Mouse (Mus musculus) inflammation-experienced regulatory T-cells, adult 6 months (primary cell): Measurements from ENCODE around the gene Scn8a. TPM values are rescaled to one million over a fixed set of nuclear protein-coding genes. Genes with fewer than 3 reads are reported as not detected.

Experiments
- ATAC-seq: one replicate; pipeline ENCODE4 v1.8.0; 2017
- polyA plus RNA-seq, 3 experiments: library from polyadenylated mRNA; unstranded; fragments of 100-300 nt; shearing (Covaris generic); gene quantifications; one replicate each; pipeline ENCODE4 v1.2.1; 2017

Gene Scn8a
- polyA plus RNA-seq, 3 experiments from 2014 or later: 0.14 to 1.1 (median 0.78) TPM

DNA sequence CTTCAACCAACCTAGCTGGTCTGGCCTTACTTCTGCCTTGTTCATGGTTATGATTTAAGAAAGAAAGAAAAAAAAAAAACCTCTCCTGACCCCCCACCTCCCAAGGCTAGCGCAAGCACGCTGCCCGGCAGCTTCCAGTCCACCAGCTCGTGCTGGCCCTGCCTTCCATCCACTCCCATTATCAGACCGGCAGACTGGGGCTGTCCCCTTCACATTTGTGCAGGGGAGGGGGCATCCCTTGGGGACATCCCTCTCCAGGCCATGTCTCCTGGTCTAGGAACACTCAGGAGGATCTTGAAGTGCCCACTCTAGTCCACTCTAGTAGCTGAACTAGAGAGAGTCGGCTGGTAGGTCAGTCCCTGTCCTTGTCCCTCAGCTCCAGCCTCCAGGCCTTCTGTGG is 174.9 kb downstream of the Scn8a start:
- ATAC-seq: no peak

DNA sequence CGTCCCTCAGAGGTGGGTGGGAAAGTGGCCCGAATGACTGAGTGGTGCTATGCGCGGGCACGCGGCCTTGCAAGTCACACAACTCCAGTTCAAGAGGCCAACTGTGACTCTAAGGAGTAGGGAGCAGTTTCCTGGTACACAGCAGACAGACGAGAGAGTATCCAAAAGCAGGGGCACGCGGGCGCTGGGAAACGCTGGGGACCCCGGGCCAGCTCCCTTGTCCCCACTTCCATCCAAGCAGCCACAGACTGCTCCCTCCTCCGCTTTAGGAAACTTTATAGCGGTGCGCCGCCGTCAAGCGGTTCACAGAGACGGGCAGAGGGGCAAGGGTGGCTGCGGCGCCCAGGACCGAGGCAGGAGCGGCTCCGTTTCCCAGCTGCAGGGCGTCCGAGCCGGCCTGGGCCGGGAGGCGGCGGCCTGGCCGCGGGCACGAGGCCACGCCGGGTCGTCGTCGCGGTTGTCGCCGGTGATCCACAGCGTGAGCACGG is 176.4 kb downstream of the Scn8a start:
- no peak for ATAC-seq

DNA sequence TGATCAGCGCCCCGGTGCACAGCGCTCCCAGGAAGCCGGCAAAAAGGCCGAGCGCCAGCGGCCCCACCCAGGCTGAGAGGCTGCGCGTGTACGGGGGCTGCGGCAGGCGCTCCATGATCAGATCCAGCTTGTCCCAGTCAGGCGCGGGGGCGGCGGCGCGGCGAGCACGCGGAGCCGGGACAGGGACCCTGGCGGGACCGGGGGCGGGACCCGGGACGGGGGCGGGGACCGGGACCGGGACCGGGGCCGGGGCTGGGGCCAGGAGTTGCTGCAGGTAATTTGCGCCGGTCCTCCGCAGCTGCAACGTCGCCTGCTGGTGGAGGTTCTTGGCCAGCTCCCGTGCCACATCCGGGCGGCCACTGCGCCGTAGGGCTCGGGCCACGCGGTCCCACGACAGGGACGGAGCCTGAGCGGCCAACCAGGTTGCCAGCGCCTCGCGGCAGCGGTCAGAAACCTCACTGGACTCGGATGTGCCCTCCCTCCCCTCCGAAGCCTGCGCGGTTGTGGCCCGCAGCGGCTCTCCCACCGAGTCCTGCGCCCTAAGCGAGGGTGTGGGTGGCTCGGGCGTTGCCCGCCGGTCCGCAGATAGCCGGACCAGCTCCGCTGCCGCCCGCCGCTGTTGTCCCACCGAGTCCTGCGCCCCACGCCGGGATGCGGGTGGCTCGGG is 177.0 kb downstream of the Scn8a start:
- no peak for ATAC-seq

DNA sequence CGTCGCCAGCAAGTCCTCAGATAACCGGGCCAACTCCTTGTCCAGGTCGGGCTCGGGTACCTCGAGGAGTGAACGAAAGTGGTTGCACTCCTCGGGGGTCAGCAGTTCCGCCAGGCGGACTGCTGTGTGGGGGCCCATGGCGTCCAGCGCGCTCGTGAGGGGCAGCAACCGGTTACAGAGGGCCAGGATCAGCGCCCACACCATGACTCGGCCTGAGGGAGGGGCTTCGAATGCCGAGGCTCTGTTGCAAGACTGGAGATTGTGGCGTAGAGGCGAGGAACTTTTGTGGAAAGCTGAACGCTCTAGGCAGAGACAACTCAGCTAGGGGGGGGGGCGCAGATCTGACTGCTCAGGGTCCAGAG is 177.5 kb downstream of the Scn8a start, which contains the start of gene Gm47841:
Gene Gm47841, minus strand, starts transcription at position 204 of the 362 bp plus-strand sequence.
- no peak for ATAC-seq

DNA sequence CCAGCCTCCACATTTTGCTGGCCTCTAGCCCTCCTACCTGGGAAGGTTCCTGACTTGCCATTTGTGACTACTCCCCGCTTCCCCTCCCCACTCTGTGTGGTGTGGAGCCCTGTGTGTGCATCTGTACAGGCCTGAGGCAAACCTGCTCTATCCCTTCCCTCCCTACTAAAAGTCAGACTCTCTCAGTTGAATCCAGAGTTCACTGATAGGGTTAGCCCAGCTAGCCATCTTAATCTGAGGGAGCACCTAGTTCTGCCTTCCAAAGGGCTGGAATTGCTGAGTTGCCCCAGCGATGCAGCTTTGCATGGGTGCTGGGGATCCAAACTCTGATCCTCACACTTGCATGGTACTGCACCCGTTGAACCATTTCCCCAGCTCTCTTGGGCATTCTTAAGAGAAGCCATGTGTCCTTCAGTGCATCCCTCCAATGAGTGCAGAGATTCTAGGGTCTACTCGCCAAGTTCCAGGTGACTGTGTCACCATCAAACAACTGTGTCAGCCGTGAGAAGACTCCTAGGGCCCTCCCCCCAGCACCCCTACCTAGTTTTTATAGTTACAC is 178.8 kb downstream of the Scn8a start:
- no peak for ATAC-seq

DNA sequence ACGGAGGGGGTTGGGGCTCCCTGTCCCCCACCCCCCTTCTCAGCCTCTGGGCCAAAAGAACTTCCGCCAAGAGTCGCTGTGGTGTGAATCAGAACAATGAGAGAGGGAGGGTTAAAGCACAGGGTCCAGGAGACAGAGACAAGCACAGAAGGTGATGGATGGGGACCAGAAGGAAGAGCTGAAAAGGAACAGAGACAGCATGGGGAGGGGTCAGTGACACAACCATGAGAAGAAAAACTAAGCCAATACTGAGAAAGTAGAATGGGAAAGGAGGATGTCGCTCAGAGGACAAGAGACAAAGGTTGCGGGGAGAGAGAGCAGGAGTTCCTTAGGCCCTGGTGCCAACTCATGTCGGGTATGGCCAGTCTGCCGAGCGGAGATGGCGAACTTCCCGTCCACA is 182.2 kb downstream of the Scn8a start:
- ATAC-seq: no peak

DNA sequence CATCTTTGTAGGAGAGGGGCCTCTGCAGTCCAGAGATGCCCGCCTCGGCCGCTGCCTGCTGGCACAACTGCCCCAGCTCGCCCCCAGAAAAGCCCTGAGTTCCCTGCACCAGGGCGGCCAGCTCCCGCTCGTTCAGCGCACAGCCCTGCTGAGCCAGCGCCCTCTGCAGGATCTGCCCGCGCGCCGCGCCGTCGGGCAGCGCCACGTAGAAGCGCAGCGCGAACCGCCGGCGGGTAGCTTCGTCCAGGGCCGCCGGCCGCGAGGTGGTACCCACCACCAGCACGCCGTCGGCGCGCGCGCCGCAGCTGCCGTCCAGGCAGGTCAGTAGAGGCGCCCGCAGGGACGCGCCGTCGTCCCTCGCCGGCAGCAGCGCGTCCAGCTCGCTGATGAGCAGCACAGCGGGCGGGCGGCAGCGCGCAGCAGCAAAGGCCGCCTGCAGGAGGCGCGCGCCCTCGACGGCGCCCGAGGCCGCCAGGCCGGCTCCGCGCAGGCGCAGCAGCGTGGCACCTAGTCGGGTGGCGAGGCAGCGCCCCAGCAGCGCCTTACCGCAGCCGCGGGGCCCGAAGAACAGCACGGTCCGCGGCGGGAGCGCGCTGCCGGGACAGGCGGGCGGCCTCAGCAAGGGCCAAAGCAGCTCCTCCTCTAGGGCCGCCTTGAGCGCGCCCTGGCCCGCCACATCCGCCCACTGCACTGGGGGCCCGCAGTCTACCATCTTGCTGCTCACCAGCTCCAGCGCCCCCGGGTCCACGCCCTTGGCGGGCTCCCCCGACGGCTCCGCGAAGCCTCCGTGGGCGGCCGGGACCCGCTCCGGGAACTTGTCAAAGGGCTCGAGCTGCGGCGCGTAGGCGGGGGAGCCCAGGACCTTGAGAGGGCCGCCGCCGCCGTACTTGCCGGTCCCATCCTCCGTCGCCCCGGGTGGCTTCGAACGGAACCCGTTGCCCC is 183.2 kb downstream of the Scn8a start:
- no peak for ATAC-seq

DNA sequence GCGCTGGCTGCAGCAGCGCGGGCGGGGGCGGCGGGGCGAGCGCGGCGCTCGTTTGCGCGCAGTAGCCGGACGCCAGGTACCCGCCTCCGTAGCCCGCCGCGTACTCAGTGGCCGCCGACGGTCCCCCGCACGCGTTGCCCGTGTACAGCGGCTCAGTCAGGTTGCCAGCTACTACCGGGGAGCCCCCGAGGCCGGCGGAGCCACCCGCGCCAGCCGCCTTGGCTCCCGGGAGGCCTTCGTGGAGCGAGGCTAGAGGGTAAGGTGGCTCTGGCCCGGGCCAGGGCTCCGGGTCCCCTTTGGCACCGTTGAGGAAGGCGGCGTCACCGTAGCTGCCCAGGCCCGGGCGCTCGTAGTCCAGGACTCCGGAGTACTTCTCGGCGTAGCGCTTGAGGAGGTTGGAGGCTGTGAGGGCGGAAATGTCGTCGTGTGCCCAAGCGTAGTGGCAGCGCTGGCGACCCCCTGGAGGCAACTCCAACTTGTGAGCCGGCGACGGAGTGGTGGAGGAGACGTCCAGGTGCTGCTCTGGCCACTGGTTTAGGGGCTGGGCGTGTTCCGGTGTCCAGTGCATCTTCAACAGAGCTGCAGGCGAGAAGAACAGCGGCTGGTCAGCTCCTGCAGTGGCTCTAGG is 184.3 kb downstream of the Scn8a start:
- ATAC-seq: no peak

DNA sequence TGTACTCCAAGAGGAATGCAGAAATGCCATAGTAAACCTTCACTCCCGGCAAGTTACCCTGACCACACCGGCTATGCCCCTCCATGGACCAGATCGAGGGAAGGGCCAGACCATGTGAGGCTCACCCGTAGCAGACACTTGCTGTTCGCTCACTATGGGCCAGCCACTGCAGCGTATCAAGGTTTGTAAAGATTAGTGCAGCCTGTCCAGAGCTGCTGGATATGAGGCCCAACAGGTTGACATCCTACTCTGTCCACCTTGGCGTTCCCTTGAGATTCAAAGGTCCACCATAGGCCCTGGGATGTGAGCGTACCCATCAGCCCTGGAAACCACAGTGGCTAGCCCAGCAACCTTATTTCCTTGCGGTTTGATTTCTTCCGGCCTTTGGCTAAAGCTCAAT is 184.9 kb downstream of the Scn8a start:
- no peak for ATAC-seq

DNA sequence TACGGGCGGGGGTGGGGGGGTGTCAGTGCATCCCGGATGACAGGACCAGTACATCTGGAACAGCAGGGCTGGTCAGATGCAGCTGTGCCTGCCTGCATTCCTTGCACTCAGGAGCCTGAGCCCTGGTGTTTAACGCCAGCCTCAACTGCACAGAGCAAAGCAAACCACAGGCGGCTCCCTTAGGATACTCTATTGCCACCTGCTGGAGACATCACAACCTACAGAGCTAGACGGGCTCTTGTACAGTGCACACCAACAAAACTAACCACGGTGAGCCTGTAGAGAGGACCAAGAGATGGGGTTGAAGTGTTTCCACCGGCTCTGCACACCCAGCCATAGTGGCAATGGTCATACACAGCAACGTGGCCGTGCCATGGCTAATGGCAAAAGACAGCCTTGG is 186.6 kb downstream of the Scn8a start:
- no peak for ATAC-seq

DNA sequence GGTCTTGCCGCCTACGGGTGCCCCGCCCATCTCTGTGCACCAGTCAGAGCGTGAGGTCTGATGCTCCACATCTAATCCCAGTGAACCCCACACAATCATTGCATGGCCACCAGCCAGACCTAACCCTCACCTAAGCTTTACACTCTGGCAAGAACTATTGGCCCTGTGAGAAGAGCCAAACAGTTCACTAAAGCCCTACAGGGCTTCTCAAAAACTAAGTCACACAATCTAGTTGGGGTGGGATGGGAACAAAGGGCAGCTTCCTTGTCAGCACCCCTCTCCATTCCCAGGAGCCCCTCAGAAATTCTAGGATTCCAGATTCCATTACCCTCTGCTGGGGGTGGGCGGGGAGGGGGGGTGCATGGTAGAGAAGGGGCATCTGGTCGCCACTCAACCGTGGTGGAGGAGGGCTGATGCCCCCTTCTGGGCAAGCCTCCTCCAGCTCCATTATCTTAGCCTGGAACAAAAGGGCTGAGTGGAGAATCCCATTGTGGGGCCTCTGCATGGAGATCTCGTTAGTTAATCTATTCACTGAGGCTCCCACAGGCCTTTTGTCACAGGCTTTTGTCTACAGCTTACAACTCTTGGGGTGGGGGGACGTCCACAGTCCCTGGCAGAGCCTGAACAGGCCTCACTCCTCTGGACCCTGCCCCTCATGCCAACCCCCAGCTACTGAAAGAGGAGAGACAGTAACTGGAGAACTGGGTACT is 190.1 kb downstream of the Scn8a start:
- no peak for ATAC-seq

DNA sequence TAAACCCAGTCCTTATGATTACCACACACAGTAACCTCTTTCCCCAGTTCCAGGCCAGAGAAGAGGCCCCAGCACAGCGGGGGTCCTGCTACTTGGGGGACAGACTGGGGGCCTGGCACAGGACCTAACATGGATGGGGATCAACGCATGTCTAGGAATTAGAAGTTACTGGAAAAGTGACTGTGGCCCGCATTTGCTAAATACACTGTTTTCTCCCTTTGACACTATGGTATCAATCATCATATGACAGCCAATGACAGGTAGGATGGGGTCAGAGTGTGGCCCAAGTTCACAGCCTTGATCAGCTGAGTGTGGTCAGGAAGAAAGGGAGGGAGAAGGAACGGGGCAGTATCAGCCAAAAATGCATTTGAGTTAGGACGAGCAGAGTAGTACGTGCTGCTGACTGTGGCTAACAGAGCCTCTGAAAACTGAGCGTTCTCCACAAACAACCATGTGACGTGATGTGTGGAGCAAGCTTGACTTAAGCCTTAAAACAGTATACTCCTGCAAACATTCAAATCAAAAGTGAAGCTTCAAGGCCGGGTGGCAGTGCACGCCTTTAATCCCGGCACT is 190.7 kb downstream of the Scn8a start:
- ATAC-seq: no peak

DNA sequence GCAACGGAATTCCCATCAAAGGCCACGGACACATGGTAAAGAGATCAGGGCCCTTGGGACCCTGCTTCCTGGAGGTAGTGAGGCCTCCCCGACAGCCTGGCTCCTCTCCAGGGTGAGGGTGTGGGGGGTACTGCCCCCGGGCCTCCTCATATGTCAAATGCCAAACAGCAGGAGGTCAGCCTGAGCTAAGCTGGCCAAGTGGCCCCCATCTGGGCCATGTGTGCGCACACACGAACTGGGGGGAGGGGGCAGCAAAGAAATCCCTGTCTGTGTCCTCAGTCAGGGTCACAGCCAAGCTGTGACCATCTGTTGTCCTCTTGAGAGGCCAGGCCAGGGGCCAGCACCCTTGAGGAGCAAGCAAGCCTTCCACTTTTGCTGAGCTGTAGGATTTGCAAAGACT is 195.4 kb downstream of the Scn8a start:
- no peak for ATAC-seq

DNA sequence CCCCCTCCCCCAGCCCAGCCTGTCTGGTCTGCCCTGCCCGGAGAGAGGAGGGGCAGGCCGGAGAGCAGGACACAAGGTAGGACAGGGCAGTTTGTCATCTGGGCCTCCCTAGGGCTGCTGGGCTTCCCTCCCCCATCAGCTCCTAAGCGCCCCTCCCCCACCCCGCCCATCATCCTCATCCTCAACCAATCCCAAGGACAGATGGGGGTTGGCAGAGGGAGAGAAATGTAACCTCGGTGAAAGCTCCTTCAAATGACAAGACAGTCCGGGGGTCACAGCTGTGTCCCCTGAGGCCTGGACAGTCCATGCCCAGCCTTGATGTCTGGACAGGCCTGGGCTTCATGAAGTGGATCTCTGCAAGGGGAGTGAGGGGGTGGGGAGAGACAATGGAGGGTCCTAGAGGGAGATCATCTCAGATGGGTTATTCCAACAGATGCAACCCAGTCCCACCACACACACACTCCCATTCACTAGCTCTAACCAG is 196.7 kb downstream of the Scn8a start:
- no peak for ATAC-seq

DNA sequence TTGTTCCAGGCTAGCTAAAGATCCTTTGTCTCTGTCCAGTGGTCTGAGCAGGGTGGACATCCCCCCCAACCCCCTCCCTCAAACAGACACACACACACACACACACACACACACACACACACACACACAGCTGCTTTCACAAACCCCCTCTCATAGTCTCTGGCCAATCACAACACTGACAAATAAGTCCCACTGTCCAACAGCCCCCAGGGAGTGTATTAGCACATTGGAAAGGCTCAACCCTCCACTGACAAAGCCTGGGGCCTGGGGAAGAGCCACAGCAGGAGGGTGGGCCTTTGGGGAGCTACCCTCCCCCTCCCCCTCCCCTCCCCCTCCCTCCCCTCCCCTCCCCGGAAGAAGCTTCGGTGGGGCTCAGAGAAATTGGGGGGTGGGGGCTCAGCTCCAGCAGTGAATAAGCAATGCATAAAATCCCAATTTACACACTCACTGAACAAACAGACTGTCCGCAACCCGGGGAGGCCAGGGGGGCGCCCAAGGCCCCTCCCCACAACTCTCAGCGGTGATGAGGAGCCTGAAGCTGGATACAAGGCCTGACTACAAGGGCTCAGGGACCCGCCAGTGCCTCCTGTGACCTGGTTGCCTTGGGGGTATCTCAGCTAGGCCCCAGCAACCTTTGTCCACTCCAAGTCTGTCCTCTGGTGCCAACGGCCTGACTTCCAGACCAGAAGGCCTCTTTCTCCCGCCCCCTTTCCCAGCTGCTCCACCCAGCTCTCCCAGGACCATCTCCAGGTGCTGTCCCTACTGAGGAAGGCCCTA is 197.4 kb downstream of the Scn8a start:
- ATAC-seq: no peak

DNA sequence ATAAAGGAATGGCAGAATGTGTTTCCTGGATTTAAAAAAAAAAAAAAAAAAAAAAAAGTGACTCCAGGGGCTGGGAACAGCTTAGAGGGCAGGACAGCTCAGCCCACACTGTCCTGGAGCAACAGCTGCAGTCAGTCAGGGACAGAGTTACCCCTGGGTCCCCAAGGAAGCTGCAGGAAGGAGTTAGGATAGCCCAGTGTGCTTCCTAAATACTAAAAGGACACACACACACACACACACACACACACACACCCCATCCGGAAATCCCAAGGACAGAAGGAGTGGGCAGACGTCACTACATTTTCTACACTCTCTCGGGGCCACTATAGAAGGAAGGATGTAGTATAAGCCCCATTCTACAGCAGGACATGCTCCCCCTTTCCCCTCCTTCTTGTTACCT is 198.4 kb downstream of the Scn8a start:
- no peak for ATAC-seq

DNA sequence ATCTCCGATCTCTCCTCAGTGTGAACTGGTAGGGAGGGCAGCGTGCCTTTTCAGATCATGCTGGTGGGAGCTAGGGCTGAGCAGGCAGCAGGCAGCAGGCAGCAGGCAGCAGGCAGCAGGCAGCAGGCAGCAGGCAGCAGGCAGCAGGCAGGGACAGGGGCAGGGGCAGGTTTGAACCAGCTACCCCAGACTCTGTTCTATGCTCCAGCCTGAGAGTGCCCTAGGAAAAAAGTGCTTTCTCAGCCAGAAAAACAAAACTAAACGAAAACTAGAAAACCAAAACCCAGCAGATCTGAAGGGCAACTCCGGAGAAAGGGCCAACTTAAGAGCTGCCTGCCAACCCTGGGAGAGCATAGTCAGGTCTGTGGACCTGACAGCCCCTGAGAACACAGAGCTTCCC is 199.0 kb downstream of the Scn8a start:
- ATAC-seq: no peak

DNA sequence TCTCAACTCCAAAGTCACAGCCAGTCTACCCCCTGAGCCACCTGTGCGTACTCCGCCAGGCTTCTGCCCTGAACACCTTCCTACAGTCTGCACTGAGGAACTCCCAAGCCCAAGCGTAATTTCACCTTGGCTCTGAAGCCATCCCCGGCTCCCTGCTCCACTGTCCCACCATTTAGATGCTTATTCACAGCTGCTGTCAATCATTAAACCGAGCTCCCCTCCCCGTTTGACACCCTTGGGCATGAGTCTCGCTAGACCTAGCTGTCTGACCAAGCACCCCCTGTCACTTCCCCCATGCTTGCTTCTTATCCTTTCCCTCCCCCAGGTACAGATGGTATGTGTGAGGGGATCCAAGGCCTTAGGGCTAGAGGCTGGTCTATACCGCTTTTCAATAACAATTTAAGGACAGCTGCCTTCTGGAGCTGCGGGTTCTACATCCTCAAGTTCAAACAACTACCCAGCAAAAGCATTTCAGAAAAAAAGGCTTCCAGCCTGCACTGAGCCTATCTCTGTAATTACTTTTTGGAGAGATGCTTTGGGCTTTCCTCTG is 200.1 kb downstream of the Scn8a start:
- ATAC-seq: no peak

DNA sequence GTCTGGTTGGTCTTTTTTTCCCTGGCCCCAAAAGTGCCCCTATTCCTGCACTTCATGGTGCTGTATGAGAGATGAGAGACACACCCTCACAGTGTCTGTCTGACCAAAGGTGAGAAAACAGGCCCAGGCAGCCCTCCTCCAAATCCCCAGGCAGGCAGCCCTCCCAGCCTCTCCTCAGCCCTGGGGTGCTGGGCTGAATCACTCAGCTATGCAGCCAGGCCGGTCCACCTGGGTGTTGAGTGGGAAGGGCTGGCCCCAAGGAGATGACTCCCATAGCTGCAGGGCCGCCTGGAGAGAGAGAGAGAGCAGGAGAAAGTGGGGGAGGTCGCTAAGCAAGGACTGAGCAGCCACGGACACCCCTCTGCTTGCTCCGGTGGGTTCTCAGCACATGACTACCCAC is 201.1 kb downstream of the Scn8a start:
- no peak for ATAC-seq

DNA sequence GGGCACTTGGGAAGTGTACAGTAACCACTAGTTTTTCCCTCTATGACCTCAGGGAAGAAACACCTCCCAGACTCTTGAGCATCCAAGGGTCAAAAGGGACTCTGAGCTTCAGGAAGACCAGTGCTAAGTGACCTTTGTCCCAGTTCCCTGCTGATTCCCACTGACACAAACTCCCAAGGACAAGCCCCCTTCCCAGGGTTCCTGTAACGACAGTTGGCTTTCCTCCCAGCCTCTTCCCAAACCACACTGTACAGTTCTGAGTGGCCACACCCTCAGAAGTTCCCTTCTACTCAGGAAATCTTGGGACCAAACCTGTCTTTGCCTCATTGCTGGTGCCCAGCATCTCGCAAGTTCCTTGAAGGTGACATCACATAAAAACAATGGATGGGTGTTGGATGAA is 203.1 kb downstream of the Scn8a start:
- no peak for ATAC-seq

DNA sequence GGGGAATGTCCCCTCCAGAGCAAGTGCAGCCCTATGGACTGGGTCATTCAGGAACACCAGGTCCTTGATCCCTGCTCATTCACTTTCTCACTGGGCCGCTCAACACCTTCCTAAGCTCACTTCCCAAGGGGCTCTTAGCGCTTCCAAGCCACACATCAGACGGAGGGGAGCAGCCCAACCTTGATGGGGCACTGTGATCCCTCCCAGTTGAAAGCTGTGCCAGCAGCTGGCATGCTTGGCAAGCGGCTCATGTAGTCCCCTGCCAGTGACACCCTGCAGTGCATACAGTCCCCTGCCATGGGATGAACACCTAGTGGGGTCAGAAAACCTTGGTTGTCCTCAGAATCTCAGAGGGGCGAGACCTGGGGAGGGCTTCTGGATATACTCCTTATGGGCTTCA is 204.4 kb downstream of the Scn8a start:
- ATAC-seq: no peak
